Mouse (Mus musculus) intestine, embryonic 14.5 days (tissue): ENCODE measurements around the gene Kcng4. TPM values are rescaled to one million over a fixed set of nuclear protein-coding genes. Genes with fewer than 3 reads are reported as not detected.

Experiments
- ATAC-seq: fragments of 200-750 bp; cut with Nextera tagmentation; replicated peaks from 2 replicates; pipeline ENCODE4 v1.8.0; 2017; ENCODE audit warnings: low read depth, moderate number of reproducible peaks, moderate TSS enrichment, moderate library complexity; ENCODE audit not compliant: low FRiP score, low TSS enrichment
- DNase-seq: peaks from one replicate; pipeline ENCODE4 v3.0.0-alpha.2; 2018; ENCODE audit warnings: low spot score
- H3K27ac ChIP-seq: fragments of 300-500 bp; sonication (generic); 2 replicates; pipeline ENCODE4 v1.5.1; 2014; ENCODE audit warnings: low read depth, mild to moderate bottlenecking, control low read depth
- H3K27me3 ChIP-seq: fragments of 300-500 bp; sonication (generic); replicated peaks from 2 replicates; pipeline ENCODE4 v1.6.1; 2014; ENCODE audit warnings: low read length, control low read depth; ENCODE audit not compliant: control insufficient read depth, insufficient read depth
- H3K36me3 ChIP-seq: fragments of 300-500 bp; sonication (generic); 2 replicates; pipeline ENCODE4 v1.6.1; 2014; ENCODE audit warnings: low read length, control low read depth; ENCODE audit not compliant: control insufficient read depth, insufficient read depth
- H3K4me1 ChIP-seq: fragments of 300-500 bp; sonication (generic); replicated peaks from 2 replicates; pipeline ENCODE4 v1.6.1; 2014; ENCODE audit warnings: low read length, control low read depth, mixed read lengths; ENCODE audit not compliant: control insufficient read depth, insufficient read depth
- H3K4me2 ChIP-seq: fragments of 300-500 bp; sonication (generic); 2 replicates; pipeline ENCODE4 v1.6.1; 2014; ENCODE audit warnings: low read length
- H3K4me3 ChIP-seq: fragments of 300-500 bp; sonication (generic); 2 replicates; pipeline ENCODE4 v1.5.1; 2014; ENCODE audit warnings: low read depth, low read length, control low read depth, mixed read lengths
- H3K9ac ChIP-seq: fragments of 300-500 bp; sonication (generic); 2 replicates; pipeline ENCODE4 v1.6.1; 2014; ENCODE audit warnings: mild to moderate bottlenecking, low read length
- H3K9me3 ChIP-seq: fragments of 300-500 bp; sonication (generic); 2 replicates; pipeline ENCODE4 v1.6.1; 2016; ENCODE audit warnings: low read length, control low read depth; ENCODE audit not compliant: control insufficient read depth
- WGBS: fragments of 180-500 bp; shearing (Covaris S2); extraction: QIAGEN DNeasy Blood & Tissue Kit; methylation state at CpG from one replicate; pipeline ENCODE4 v1.1.7; 2014; 5-methylcytosine and 5-hydroxymethylcytosine counted together
- polyA plus RNA-seq: library from polyadenylated mRNA; unstranded; fragments of >200 nt; fragmentation: Nextera tagmentation; extraction: Ambion mirVana; gene quantifications from 2 replicates; pipeline ENCODE4 v1.2.1, GENCODE M21; 2014

Kcng4 gene
- polyA plus RNA-seq, 1 experiment from 2014 or later: 0.11 TPM

- ATAC-seq (peak; percentile 18; the same call in 1 of the 2 replicates), DNase-seq (no peak)
- 63% methylated on average over 9 of the region's 9 CpGs for WGBS
- Histone ChIP-seq H3K27me3 (no peaks in the 10 kb centered on the region), H3K27ac (no peak overlapping the region), H3K4me2 (no peak overlapping the region), H3K9ac (no peak overlapping the region), H3K36me3 (no peaks in the 10 kb centered on the region), H3K4me1 (peaks cover 18% of the 10 kb centered on the region), H3K9me3 (no peaks in the 10 kb centered on the region), H3K4me3 (no peak overlapping the region)
Observed at GRCm38 (mm10) chr8:119668447-119668846, 33.0 kb upstream of the Kcng4 start.

- ATAC-seq (no peak), DNase-seq (no peak)
- Histone ChIP-seq H3K4me3 (no peak within 1 kb of the TSS), H3K27ac (no peak within 1 kb of the TSS), H3K4me2 (peak within 1 kb of the TSS; percentile 12), H3K9me3 (no peaks in the 10 kb centered on the region), H3K4me1 (peaks cover 20% of the 10 kb centered on the region), H3K9ac (no peak within 1 kb of the TSS), H3K27me3 (no peaks in the 10 kb centered on the region), H3K36me3 (no peaks in the 10 kb centered on the region)
- WGBS: 26% methylated on average over 14 of the region's 14 CpGs
Observed at GRCm38 (mm10) chr8:119666219-119666951, 30.9 kb upstream of the Kcng4 start, which contains the start of gene Wfdc1. Wfdc1 (plus strand) TSS chr8:119666365.

GRCm38 (mm10) chr8:119665270-119665669 is 29.8 kb upstream of the Kcng4 start:
- H3K4me2 ChIP-seq: no peak overlapping the region
- H3K4me3 ChIP-seq: no peak overlapping the region
- no peak overlapping the region for H3K9ac ChIP-seq
- 59% methylated on average over 6 of the region's 6 CpGs for WGBS
- H3K27me3 ChIP-seq: no peaks in the 10 kb centered on the region
- DNase-seq (no peak), ATAC-seq (no peak)
- peaks cover 21% of the 10 kb centered on the region for H3K4me1 ChIP-seq
- H3K27ac ChIP-seq: no peak overlapping the region
- H3K36me3 ChIP-seq: no peaks in the 10 kb centered on the region
- H3K9me3 ChIP-seq: no peaks in the 10 kb centered on the region

- 67% methylated on average over 11 of the region's 11 CpGs for WGBS
- H3K4me2 ChIP-seq: no peak overlapping the region
- ATAC-seq: no peak
Observed at GRCm38 (mm10) chr8:119663440-119663839, 28.0 kb upstream of the Kcng4 start.

GRCm38 (mm10) chr8:119661892-119662291 is 26.4 kb upstream of the Kcng4 start:
- 80% methylated on average over 6 of the region's 6 CpGs for WGBS
- no peak for DNase-seq
- no peak overlapping the region for H3K27ac ChIP-seq
- H3K4me3 ChIP-seq: no peak overlapping the region
- H3K27me3 ChIP-seq: no peaks in the 10 kb centered on the region
- no peak overlapping the region for H3K4me2 ChIP-seq
- no peak for ATAC-seq
- no peak overlapping the region for H3K9ac ChIP-seq
- H3K4me1 ChIP-seq: peaks cover 19% of the 10 kb centered on the region
- no peaks in the 10 kb centered on the region for H3K9me3 ChIP-seq
- no peaks in the 10 kb centered on the region for H3K36me3 ChIP-seq

More at GRCm38 (mm10) chr8:119663440-119663839, 28.0 kb upstream of the Kcng4 start:
- no peak overlapping the region for H3K27ac ChIP-seq
- H3K9ac ChIP-seq: no peak overlapping the region
- H3K27me3 ChIP-seq: no peaks in the 10 kb centered on the region
- no peaks in the 10 kb centered on the region for H3K9me3 ChIP-seq
- H3K4me1 ChIP-seq: peaks cover 19% of the 10 kb centered on the region
- H3K4me3 ChIP-seq: no peak overlapping the region
- H3K36me3 ChIP-seq: no peaks in the 10 kb centered on the region
- DNase-seq: no peak

GRCm38 (mm10) chr8:119661081-119661480 is 25.6 kb upstream of the Kcng4 start:
- Histone ChIP-seq H3K4me1 (peaks cover 19% of the 10 kb centered on the region), H3K4me2 (no peak overlapping the region), H3K27me3 (no peaks in the 10 kb centered on the region), H3K4me3 (no peak overlapping the region), H3K9ac (no peak overlapping the region), H3K36me3 (no peaks in the 10 kb centered on the region), H3K27ac (no peak overlapping the region), H3K9me3 (no peaks in the 10 kb centered on the region)
- ATAC-seq (0 out of 2 replicates have a peak, but pooled peaks have one; percentile 28), DNase-seq (peak; percentile 69)
- 12% methylated on average over 9 of the region's 9 CpGs for WGBS

- H3K9ac ChIP-seq: 0 out of 2 replicates have a peak overlapping the region, but pooled peaks have one; percentile 7
- 34% methylated on average over 5 of the region's 5 CpGs for WGBS
- H3K4me3 ChIP-seq: no peak overlapping the region
- ATAC-seq: 0 out of 2 replicates have a peak, but pooled peaks have one; percentile 36
- no peaks in the 10 kb centered on the region for H3K36me3 ChIP-seq
- no peak overlapping the region for H3K27ac ChIP-seq
- DNase-seq: no peak
- no peak overlapping the region for H3K4me2 ChIP-seq
- H3K4me1 ChIP-seq: peaks cover 11% of the 10 kb centered on the region; the same call in 1 of the 2 replicates
- H3K27me3 ChIP-seq: no peaks in the 10 kb centered on the region
- H3K9me3 ChIP-seq: no peaks in the 10 kb centered on the region
Observed at GRCm38 (mm10) chr8:119656709-119657464, 21.4 kb upstream of the Kcng4 start.

GRCm38 (mm10) chr8:119651324-119651723 is 15.8 kb upstream of the Kcng4 start:
- no peak for ATAC-seq
- H3K27ac ChIP-seq: no peak overlapping the region
- no peak overlapping the region for H3K9ac ChIP-seq
- 6% methylated on average over 2 of the region's 2 CpGs for WGBS
- H3K27me3 ChIP-seq: no peaks in the 10 kb centered on the region
- H3K36me3 ChIP-seq: no peaks in the 10 kb centered on the region
- no peaks in the 10 kb centered on the region for H3K9me3 ChIP-seq
- H3K4me2 ChIP-seq: no peak overlapping the region
- 0 out of 2 replicates have a peak, but pooled peaks cover 6% of the 10 kb centered on the region for H3K4me1 ChIP-seq
- no peak overlapping the region for H3K4me3 ChIP-seq
- no peak for DNase-seq
